Mouse (Mus musculus) brain, embryonic 14.5 days (tissue): ENCODE results near the gene Nek3. TPM values are rescaled to one million over a fixed set of nuclear protein-coding genes. Genes with fewer than 3 reads are reported as not detected.

Source experiments
- DNase-seq: peaks from one replicate; pipeline ENCODE4 v3.0.0-alpha.2; 2011; ENCODE audit warnings: low read depth
- CTCF ChIP-seq: fragments of 200-500 bp; IDR thresholded peaks from 2 replicates; pipeline ENCODE4 v1.5.1; 2012; ENCODE audit warnings: inconsistent platforms, mild to moderate bottlenecking, moderate library complexity, borderline replicate concordance; ENCODE audit not compliant: insufficient read depth, insufficient read length; ENCODE audit errors: extremely low read depth
- POLR2A ChIP-seq: fragments of 200-500 bp; IDR thresholded peaks from 2 replicates; pipeline ENCODE4 v1.6.1; 2012; ENCODE audit warnings: mild to moderate bottlenecking, inconsistent platforms, borderline replicate concordance; ENCODE audit not compliant: poor library complexity, insufficient read depth, insufficient read length, severe bottlenecking; ENCODE audit errors: extremely low read depth
- polyA plus RNA-seq: library from polyadenylated mRNA; depleted of rRNA; stranded (reverse); fragments of >200 nt; gene quantifications from 2 replicates; pipeline ENCODE4 v1.2.3, GENCODE M21; 2012

The Nek3 gene
- polyA plus RNA-seq, 1 experiment = 7.7 TPM

DNA sequence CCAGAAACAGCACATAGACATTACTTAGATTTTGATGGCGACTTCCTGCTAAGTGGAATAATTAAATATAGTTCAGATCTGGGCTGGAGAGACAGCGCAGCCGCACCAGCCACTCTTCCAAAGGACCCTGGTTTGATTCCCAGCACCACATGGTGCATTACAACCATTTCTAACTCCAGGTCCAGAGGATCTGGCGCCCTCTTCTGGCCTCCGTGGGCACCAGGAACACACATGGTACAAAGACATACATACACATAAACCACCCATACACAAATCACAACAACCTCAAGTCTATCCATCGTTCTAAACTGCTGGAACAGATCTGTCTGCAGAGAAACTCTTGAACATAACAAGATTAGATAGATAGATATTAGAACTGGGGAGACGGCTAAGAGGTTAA, 9.7 kb upstream of the Nek3 start:
- TF ChIP-seq CTCF = no peak
- TF ChIP-seq POLR2A = no peak
- DNase-seq = no peak

DNA sequence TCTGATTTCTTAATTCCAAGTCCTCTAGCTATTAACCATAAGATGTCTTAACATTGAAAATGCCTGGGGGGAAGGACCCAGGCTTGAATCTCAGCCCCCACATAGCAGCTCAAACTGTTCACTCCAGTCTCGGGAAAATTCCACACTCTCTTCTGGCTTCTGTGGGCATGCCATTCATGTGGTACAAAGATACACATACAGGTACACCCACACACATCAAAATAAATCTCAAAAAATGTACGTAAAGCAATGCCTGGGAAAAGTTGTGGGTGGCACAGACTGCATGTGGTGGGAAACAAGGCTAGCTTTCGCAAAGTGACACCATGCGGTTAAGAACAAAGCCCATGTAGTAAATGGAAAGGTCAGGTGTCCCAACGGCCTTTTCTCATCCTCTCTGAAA, 2.9 kb upstream of the Nek3 start:
- no peak for DNase-seq
- TF ChIP-seq CTCF (no peak), POLR2A (no peak)

DNA sequence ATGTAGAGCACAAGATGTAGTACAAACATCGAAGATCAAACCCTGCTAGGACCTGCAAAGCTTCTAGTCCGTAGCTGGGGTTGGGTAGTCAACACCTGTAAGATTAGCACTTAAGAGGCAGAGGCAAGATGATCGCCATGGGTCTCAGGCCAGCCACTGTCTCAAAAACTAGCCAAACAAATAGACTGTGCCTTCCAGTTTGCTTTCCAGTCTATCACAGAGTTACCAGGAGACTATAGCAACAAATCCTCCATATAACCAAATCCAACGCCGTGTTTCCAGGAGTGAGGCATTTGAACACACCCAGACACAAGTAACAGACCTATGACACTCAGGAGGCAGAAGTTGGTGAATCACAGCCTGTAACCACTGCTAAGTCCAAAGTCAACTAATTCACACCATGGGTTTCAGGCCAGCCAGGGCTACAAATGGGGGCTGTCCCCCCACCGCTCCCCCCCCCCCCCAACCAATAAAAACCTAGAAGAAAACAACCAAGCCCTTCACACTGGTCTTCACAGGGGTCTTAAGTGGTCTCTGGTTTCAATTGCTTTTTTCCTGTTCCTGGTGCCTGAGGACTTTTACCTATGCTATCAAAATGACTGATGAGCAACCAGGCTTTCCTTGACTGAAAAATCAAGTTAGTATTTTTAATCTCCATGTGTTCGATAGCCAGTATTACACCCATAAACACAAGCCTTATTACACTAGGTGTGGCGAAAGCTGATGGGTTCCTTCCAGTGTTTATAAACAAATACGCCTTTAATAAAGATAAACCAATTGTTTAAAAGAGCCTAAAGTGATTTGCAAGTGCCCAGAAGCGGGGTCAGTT, 770 bp downstream of the Nek3 start:
- no peak for DNase-seq
- TF ChIP-seq CTCF (no peak), POLR2A (no peak)

DNA sequence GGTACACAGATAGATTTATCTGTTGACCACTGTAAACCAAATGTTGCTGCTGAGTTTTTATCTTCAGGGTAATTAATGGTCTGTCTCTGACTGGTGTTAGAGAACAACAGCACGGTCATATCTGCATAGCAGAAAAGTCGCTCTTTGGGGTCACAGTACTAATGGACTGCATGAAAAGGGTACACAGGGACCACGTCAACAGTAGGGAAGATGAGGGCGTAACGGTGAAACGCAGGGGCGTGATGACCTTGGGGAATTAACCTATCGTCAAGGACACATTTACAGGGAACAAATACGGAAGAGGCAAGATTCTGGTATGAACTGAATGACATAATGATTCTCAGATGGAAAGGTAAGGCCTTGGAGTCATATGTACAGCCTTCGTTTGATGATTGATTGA, 1.8 kb downstream of the Nek3 start:
- no peak for DNase-seq
- TF ChIP-seq CTCF (no peak), POLR2A (no peak)

DNA sequence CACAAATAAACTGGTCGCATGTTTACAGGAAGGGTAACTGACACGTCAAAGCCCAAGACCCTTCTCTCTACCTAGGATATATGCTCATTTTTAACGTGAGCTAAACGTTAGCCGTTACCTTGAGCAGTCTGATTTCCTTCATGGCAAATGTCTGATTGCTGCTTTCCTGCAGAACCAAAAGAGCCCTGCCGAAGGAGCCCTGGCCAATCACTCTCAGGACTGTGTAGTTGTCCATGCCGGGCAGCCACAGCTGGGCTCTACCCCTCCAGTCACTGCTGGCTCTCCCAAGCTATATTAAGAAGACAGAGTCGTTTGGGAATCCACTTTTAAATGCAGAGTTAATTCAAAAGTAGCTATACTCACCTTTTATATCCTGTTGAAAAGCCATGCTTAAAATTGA, 4.0 kb downstream of the Nek3 start:
- TF ChIP-seq POLR2A (no peak), CTCF (no peak)

DNA sequence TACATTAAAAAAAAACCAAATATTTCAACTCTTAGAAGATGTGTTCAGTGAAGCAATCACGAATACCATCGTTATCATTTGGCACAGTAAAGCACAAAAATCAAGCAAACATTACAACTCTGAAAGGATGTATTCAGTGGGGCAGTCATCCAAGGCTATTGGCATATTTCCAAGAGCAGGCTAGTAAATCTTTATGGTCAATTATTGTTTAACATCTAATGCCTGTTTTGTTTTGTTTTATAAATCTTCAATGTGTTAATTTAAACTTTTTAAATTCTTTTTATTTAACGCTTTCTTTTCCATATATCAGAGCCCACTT, 15.9 kb downstream of the Nek3 start:
- DNase-seq = peak; percentile 7
- TF ChIP-seq CTCF (no peak), POLR2A (no peak)

More for the DNA sequence above, 4.0 kb downstream of the Nek3 start:
- DNase-seq = no peak

DNA sequence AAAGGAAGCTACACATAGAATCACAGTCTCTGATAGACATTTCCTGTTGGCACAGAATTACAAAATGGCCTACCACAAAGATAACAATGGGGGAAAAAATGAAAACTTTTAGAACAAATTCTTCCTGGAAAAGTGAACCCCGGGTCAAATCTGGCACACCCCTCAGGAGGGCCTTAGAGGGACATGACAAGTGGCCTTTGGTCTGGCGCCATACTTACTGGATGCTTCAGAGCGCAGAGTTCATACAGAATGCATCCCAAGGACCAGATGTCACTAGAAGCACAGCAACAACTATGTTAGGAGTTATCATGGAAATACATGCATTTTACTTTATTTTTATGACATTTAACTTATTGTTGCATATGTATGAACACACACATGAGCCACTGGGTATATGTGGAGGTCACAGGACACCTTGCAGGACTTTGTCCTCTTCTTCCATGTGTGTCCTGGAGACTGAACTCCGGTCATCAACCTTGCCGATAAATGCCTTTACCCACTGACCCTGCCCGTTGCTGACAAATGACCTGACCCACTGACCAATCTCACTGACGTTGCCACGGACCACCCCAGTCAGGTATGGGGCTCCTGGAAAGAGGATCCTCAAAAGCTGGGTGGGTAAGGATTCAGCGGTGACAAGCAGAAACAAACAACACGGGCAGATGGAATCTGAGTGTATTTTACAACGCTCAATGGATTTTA, 16.4 kb downstream of the Nek3 start:
- no peak for DNase-seq
- TF ChIP-seq CTCF (no peak), POLR2A (no peak)

DNA sequence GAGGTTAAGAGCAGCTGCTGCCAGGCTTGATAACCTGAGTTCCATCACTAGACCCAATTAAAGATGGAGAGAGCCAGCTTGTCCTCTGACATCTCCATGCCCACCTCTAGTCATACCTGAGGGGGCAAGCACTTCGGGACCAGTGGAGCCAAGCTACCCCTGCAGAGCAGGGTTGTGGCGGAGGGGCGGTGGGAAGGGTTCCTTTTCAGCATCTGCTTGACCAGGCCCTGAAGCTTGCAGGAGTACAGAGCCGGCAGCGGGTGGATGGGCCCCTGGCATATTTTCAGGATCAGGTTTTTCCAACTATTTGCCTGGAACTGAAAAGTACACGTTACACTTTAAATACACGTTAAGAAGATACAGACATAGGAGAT, 17.9 kb downstream of the Nek3 start:
- TF ChIP-seq POLR2A (no peak), CTCF (no peak)
- no peak for DNase-seq

DNA sequence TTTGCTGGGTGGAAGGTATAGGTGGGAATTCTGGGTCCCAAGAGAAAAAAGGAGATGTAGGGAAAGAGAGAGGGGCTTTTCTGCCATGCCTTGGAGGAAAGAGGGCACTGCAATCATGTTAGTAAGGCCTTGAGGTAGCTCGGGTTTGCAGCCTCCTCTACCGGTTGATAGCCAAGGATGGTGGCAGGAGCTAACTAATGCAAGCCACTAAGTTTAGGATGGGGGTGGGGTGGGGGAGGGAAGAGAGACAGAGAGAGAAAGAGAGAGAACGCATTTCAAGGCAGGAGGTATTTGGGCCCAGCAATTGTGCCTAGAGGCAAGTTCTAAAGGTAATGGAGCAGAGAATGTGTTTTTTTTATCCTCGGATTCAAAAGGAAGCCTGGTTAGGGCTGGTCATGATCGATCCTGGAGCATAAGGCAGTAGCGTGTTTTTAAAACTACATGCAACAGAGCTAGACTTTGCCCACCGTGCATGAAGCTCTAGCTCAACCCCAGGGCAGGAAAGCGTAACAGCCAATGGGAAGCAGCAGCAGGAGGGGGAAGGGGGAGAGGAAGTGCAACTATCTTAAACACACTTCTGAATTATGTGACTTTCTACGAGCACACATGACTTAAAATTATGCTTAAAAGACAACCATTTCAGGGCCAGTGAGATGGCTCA, 18.4 kb downstream of the Nek3 start:
- no peak for TF ChIP-seq CTCF
- no peak for TF ChIP-seq POLR2A
- no peak for DNase-seq

DNA sequence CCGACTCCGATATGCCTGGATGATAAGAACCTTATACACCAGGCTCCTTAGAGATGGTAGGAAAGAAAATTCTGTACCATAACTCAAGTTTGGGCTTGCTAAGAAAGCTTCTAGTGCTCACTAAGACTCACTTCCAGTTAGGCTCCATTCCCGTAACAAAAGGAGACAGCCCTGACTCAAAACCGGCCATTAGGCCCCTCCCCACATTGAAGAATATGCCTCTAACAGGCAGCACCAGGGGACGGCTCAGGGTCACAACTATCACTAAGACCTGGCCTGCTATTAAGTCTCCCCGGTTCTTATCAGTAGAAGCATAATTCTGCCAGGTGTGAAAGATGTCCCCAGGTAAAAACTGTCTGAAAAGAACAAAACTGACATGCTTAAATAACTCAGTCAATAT, 20.4 kb downstream of the Nek3 start:
- TF ChIP-seq CTCF (no peak), POLR2A (no peak)
- no peak for DNase-seq

DNA sequence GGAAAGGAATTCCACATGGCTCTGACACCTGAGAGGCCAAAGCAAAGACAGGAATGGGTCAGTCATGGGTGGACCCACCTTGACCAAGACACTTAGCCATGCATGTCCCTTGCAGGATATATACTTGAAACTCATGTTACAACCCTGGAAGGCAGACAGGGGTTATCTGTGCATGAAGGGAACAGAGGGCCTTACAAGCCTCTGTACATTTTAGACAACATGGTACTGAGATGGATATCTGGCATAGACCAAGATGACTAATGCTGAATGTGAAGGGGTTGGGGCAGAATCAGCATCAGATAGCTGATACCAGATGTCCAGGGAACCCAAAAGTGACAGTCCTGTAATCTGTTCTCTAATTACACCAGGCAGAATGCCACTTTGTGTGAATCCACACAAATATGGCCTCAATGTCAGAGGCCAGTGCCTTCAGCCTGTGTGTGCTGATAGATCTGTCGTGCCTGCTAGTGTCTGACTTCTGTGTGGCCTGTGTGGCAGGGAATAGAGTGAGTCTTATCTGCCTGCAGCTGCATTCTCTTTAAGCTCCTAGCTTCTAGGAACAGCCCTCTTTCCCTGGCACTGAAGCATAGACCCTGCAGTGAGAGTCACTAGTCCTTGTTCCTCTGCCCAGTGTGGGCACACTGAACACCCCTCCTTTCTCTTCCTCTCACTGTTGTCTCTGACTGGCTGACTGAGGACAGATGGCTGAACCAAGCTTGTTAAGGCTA, 22.3 kb downstream of the Nek3 start:
- no peak for TF ChIP-seq CTCF
- TF ChIP-seq POLR2A = no peak
- DNase-seq = no peak
